In the genomic region with DNA sequence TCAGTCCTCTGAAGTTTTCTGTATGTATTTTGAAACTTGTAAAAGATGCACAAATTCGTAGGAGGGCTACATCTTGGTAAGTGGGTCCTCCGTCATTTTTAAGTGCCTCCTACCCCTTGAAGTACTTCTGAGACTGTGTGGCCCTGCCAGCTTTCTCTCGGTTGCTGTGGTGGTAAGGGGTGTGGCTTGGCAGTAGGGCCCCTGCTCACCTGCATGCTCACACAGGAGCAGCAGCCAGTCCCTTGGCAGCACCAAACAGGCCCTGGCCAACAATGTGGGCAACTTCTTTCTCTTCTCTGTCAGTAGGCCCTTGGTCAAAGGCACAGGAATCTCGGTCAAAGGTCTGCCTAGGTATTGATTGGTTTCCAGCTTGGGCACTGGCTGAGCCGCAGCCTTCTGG, we compare ENCODE assay signal across 10 mouse cellular contexts.
DNase-seq lines count a peak whose midpoint lies in the region; ATAC-seq and TF ChIP-seq lines count a peak whose summit lies in the region.
"Had no signal": no experiment of that assay in that cellular context is flagged by ENCODE, and none has a peak within 500 bp of the region (broad histone marks: within the 10 kb centered on the region; RNA-seq: fewer than 3 reads in every experiment).

No protein-coding gene starts in this region.

- H3K27me3 ChIP-seq in lung, embryonic 16.5 days (ENCODE audit: control insufficient read depth, insufficient read depth, low read depth, low read length) = no peaks in the 10 kb centered on the region
- no peaks in the 10 kb centered on the region for H3K27me3 ChIP-seq in forebrain, embryonic 15.5 days
- H3K27me3 ChIP-seq in hindbrain, postnatal 0 days (ENCODE audit: insufficient read depth, low read length) = no peaks in the 10 kb centered on the region

- peak; percentile 86 for ATAC-seq in lung, embryonic 16.5 days (ENCODE audit: low read depth)
- no peak for ATAC-seq in forebrain, embryonic 15.5 days (replicated peaks)
- ATAC-seq in hindbrain, postnatal 0 days = no peak

- no peak overlapping the region for H3K4me3 ChIP-seq in lung, embryonic 16.5 days (ENCODE audit: low read length)
- H3K4me3 ChIP-seq in forebrain, embryonic 15.5 days = no peak overlapping the region
- no peak overlapping the region for H3K4me3 ChIP-seq in hindbrain, postnatal 0 days (ENCODE audit: low read length)

- H3K36me3 ChIP-seq in lung, embryonic 16.5 days (ENCODE audit: control insufficient read depth, insufficient read depth, low read length) = no peaks in the 10 kb centered on the region
- H3K36me3 ChIP-seq in forebrain, embryonic 15.5 days = no peaks in the 10 kb centered on the region
- H3K36me3 ChIP-seq in hindbrain, postnatal 0 days (ENCODE audit: insufficient read depth, low read length) = no peaks in the 10 kb centered on the region

- no peak overlapping the region for H3K9ac ChIP-seq in lung, embryonic 16.5 days (ENCODE audit: low read length)
- no peak overlapping the region for H3K9ac ChIP-seq in forebrain, embryonic 15.5 days (replicated peaks)
- H3K9ac ChIP-seq in hindbrain, postnatal 0 days (replicated peaks; ENCODE audit: low read length) = no peak overlapping the region

- 48% methylated on average over 5 of the region's 5 CpGs for WGBS in lung, embryonic 16.5 days
- WGBS in forebrain, embryonic 15.5 days = 75% methylated on average over 5 of the region's 5 CpGs
- WGBS in hindbrain, postnatal 0 days = 70% methylated on average over 5 of the region's 5 CpGs

- TF ChIP-seq CTCF in hindbrain, postnatal 0 days (IDR thresholded peaks at IDR 0.05; ENCODE audit: low read depth) = no peak

- H3K27ac ChIP-seq in lung, embryonic 16.5 days (ENCODE audit: low read length) = no peak overlapping the region
- H3K27ac ChIP-seq in forebrain, embryonic 15.5 days (replicated peaks) = no peak overlapping the region
- no peak overlapping the region for H3K27ac ChIP-seq in hindbrain, postnatal 0 days
- H3K27ac ChIP-seq: macrophage had no signal

- peak; percentile 60 for DNase-seq in cerebellum, adult 9-11 months
- DNase-seq in cerebellum, postnatal 10 days = no peak
- peak; percentile 25 for DNase-seq in ovary, postnatal 36 days (ENCODE audit: low spot score)
- no peak for DNase-seq in ovary, postnatal 10 days (ENCODE audit: low spot score)
- peak; percentile 53 for DNase-seq in thymus, postnatal 4 days
- no peak for DNase-seq in hindbrain, postnatal 0 days (ENCODE audit: low spot score)
- DNase-seq: B cell, adult 2 months had no signal

- H3K4me2 ChIP-seq in lung, embryonic 16.5 days (ENCODE audit: low read depth, low read length) = no peak overlapping the region
- H3K4me2 ChIP-seq in forebrain, embryonic 15.5 days (replicated peaks) = no peak overlapping the region
- no peak overlapping the region for H3K4me2 ChIP-seq in hindbrain, postnatal 0 days (ENCODE audit: low read depth, low read length)

- H3K4me1 ChIP-seq in lung, embryonic 16.5 days (replicated peaks; ENCODE audit: control insufficient read depth, insufficient read depth, low read length) = peaks cover 4% of the 10 kb centered on the region; the same call in 1 of the 2 replicates
- peaks cover 21% of the 10 kb centered on the region for H3K4me1 ChIP-seq in forebrain, embryonic 15.5 days
- H3K4me1 ChIP-seq in hindbrain, postnatal 0 days (ENCODE audit: insufficient read depth, low read length) = peaks cover 17% of the 10 kb centered on the region; the same call in 1 of the 2 replicates

- no peaks in the 10 kb centered on the region for H3K9me3 ChIP-seq in lung, embryonic 16.5 days (ENCODE audit: control insufficient read depth, low read length)
- no peaks in the 10 kb centered on the region for H3K9me3 ChIP-seq in forebrain, embryonic 15.5 days
- H3K9me3 ChIP-seq in hindbrain, postnatal 0 days (ENCODE audit: low read length) = no peaks in the 10 kb centered on the region

Comparison
In these comparisons a context has a peak if more than half of its experiments do, and no peak if none do; other contexts are left out.
1. DNase-seq: peak in cerebellum, adult 9-11 months (single experiment), ovary, postnatal 36 days (single experiment) and thymus, postnatal 4 days (single experiment); none in cerebellum, postnatal 10 days (0 of 2), ovary, postnatal 10 days (single experiment) and hindbrain, postnatal 0 days (single experiment).